Mouse (Mus musculus): ENCODE measurements around the gene Rpl22. TPM values are rescaled to one million over a fixed set of nuclear protein-coding genes. Genes with fewer than 3 reads are reported as not detected.

Rpl22 gene
- polyA plus RNA-seq, 1 experiment from 2014 or later, result 276 TPM

DNA sequence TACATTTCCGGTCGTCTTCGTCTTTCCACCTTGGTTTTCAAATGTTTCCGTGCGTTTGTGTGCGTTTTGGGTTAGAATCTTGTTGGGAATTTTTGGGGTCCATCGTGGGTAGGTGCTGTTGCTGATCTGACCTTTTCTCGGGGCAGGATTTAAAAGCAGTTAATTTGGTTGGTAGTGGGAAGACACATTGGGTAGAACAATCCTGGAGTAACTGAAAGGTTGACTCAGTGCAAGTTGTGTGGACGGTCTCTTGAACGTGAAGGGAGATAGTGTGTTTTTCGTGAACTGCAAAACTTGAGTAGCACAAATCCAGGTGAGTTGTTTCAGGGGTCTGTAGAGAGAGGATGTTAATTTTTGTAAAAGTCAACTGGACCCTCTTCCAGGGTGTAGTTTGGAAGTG lies 1.0 kb downstream of the Rpl22 start:
- peaks cover 44% of the 10 kb centered on the region for H3K36me3 ChIP-seq
- H3K4me3 ChIP-seq, result peak overlapping the region; percentile 99
- H3K27me3 ChIP-seq (ENCODE audit: insufficient read depth, poor library complexity, severe bottlenecking), result peaks cover 4% of the 10 kb centered on the region; the same call in 1 of the 2 replicates
- no peak for DNase-seq (ENCODE audit: low spot score)
- no peaks in the 10 kb centered on the region for H3K9me3 ChIP-seq
- WGBS, result 3% methylated on average over 11 of the region's 11 CpGs
- H3K27ac ChIP-seq, result peak overlapping the region; percentile 97
- peaks cover 26% of the 10 kb centered on the region for H3K4me1 ChIP-seq (replicated peaks)

DNA sequence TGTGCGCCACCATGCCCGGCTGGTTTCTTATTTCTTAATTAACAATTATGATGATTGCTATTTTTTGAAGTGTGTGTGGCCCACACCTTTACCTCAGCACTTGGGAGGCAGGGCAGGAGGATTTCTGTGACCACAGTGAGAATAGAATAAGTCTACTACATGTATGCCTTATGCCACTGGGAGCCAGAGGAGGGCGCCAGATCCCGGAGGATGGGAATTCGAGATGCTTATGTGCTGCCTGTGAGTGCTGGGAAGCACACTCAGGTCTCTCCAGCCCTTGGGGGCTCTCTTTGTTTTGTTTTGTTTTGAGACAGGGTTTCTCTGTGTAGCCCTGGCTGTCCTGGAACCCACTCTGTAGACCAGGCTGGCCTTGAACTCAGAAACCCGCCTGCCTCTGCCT lies 3.1 kb downstream of the Rpl22 start:
- Histone ChIP-seq H3K27me3 (ENCODE audit: insufficient read depth, poor library complexity, severe bottlenecking) (no peaks in the 10 kb centered on the region), H3K4me1 (replicated peaks) (peaks cover 19% of the 10 kb centered on the region), H3K27ac (no peak overlapping the region), H3K9me3 (no peaks in the 10 kb centered on the region), H3K36me3 (peaks cover 65% of the 10 kb centered on the region), H3K4me3 (no peak overlapping the region)
- DNase-seq (ENCODE audit: low spot score), result no peak
- WGBS, result 78% methylated on average over 6 of the region's 6 CpGs

DNA sequence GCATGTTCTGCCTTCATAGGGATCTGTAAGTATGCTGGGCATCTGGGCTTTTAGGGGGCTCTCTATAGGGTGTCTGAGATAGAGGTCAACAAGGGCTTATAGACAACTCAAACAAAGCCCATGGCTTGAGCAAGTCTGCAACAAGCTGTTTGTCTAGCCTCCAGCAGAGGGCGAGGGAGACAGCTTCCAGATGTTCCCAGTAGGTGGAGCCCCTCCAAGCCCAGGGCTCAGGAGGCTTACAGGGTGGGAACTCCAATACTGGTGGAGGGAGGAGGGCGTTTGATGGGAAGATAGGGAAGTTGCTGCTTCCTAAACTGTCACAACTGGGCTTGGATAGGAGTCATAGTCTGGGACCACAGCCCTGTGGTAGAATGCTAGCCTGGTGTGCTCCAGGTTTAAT lies 7.4 kb downstream of the Rpl22 start:
- Histone ChIP-seq H3K9me3 (no peaks in the 10 kb centered on the region), H3K4me1 (replicated peaks) (peaks cover 3% of the 10 kb centered on the region), H3K36me3 (peaks cover 83% of the 10 kb centered on the region), H3K4me3 (no peak overlapping the region), H3K27ac (no peak overlapping the region), H3K27me3 (ENCODE audit: insufficient read depth, poor library complexity, severe bottlenecking) (peaks cover 22% of the 10 kb centered on the region)
- DNase-seq (ENCODE audit: low spot score), result peak; percentile 76
- WGBS, result 53% methylated on average over 2 of the region's 2 CpGs

DNA sequence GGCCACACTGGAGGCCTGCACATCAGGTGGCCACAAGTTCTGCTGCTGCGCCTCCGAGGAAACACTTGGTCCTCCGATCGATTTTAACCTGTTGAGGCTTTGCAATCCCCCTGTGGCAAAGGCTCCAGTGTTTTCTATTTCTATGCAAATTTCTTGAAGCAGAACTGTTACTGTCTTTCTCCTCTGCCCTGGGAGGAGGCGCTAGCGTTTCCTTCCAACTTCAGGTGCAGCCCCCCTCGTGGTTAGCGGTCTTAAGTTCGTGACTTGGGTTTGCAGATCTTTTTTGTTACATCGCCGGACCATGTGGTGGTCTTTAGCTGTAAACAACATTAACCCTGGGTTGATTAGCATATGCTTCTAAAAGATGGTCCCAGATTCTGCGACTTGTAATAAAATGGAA lies 8.0 kb downstream of the Rpl22 start:
- Histone ChIP-seq H3K4me3 (no peak overlapping the region), H3K4me1 (replicated peaks) (peaks cover 6% of the 10 kb centered on the region), H3K36me3 (peaks cover 76% of the 10 kb centered on the region), H3K27me3 (ENCODE audit: insufficient read depth, poor library complexity, severe bottlenecking) (peaks cover 28% of the 10 kb centered on the region), H3K9me3 (no peaks in the 10 kb centered on the region), H3K27ac (no peak overlapping the region)
- no peak for DNase-seq (ENCODE audit: low spot score)
- 95% methylated on average over 12 of the region's 12 CpGs for WGBS

DNA sequence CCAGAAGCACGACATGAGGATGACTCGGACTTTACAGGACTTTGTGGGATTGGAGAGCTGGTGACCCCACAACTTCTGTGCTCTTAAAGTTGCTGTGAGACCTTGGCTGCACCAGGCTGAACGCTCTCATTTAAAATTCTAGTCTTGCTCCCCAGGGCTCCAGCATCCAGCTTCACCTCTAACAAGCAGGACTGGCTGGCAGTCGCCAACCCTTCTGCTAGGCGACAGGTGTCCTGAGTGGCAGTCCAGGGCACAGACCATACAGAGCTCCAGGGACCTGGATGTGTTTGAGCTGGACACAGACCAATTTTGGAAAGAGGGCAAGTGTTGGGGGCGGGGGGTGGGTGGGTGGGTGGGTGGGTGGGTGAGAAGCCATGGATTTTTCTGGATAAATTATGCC lies 12.2 kb downstream of the Rpl22 start:
- no peak overlapping the region for H3K27ac ChIP-seq
- H3K36me3 ChIP-seq, result peaks cover 35% of the 10 kb centered on the region
- H3K27me3 ChIP-seq (ENCODE audit: insufficient read depth, poor library complexity, severe bottlenecking), result peaks cover 69% of the 10 kb centered on the region
- no peak for DNase-seq (ENCODE audit: low spot score)
- H3K4me1 ChIP-seq (replicated peaks), result peaks cover 33% of the 10 kb centered on the region
- WGBS, result 26% methylated on average over 6 of the region's 6 CpGs
- H3K9me3 ChIP-seq, result no peaks in the 10 kb centered on the region
- 0 out of 2 replicates have a peak overlapping the region, but pooled peaks have one; percentile 68 for H3K4me3 ChIP-seq

DNA sequence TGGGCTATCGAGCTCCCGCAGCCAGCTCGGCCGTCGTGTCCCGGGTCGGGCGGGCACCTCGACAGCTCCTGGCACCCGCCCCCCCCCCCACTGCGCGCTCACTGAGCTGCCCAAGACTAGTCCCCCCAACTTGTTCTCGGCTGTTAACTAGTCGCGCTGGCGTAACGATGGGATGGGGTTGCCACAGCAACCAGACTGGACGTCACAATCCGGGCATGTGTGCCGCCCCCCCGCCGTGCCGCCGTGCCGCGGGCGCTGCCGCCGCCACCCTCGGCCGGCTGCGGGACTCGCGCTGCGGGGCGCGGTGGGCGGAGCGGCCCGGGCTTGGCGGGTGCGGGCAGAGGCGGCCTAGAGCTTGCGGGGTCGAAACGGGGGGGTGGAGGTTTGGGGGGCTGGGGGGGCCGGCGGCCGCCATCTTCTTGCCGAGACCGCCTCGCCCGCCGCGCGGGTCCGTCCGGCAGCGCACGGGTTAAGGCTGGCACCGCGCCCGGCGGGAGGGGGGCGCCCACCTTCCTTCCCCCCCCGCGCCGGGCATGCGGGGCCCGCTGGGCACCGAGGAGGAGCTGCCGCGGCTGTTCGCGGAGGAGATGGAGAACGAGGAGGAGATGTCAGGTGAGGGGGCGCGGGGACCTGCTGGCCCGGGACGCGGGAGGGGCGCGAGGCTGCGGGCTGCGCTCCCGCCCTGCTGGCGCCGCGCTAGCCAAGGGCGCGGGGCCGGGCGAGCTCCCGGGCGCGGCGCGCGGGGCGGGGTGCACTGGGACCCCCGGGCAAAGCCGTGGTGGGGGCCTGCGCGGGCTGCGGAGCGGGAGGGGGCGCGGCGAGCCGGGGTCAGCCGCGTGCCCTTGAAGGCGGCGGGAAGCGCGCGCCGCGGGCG lies 13.1 kb downstream of the Rpl22 start, which contains the start of gene Chd5:
Gene Chd5, plus strand, starts transcription at position 233 of the 874 bp plus-strand sequence.
- Histone ChIP-seq H3K4me3 (peak within 1 kb of the TSS; percentile 68), H3K9me3 (no peaks in the 10 kb centered on the region), H3K4me1 (replicated peaks) (peaks cover 39% of the 10 kb centered on the region), H3K36me3 (peaks cover 26% of the 10 kb centered on the region), H3K27ac (peak within 1 kb of the TSS; percentile 71), H3K27me3 (ENCODE audit: insufficient read depth, poor library complexity, severe bottlenecking) (peaks cover 78% of the 10 kb centered on the region)
- DNase-seq (ENCODE audit: low spot score), result no peak
- WGBS, result under 1% methylated on average over 110 of the region's 120 CpGs

DNA sequence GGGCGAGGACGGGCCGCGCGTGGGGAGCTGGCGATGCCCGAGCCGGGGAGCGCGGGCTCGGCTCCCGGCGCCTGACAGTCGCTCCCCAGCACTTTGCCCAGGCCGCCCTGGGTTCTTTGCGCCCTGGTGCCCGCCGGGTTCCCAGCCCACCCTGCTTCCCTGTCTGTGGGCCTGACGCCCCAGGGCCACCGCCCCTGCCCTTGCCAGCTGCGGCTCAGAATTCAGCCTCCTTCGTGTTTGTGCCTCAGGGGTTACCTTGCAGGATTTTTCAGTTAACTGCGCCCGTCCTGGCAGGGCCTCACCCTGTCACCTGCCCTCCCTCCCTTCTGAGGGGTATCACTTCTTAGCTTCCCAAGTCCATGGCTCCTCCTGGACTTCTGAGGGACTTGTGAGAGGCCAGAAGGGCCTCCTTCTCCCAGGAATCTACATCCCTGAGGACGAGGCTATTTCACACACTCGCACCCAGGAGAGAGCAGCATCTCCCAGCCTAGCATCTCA lies 13.8 kb downstream of the Rpl22 start:
- Histone ChIP-seq H3K4me1 (replicated peaks) (peaks cover 41% of the 10 kb centered on the region), H3K4me3 (peak overlapping the region; percentile 68), H3K27ac (peak overlapping the region; percentile 71), H3K27me3 (ENCODE audit: insufficient read depth, poor library complexity, severe bottlenecking) (peaks cover 85% of the 10 kb centered on the region), H3K9me3 (no peaks in the 10 kb centered on the region), H3K36me3 (peaks cover 19% of the 10 kb centered on the region)
- WGBS, result 1% methylated on average over 26 of the region's 26 CpGs
- no peak for DNase-seq (ENCODE audit: low spot score)

DNA sequence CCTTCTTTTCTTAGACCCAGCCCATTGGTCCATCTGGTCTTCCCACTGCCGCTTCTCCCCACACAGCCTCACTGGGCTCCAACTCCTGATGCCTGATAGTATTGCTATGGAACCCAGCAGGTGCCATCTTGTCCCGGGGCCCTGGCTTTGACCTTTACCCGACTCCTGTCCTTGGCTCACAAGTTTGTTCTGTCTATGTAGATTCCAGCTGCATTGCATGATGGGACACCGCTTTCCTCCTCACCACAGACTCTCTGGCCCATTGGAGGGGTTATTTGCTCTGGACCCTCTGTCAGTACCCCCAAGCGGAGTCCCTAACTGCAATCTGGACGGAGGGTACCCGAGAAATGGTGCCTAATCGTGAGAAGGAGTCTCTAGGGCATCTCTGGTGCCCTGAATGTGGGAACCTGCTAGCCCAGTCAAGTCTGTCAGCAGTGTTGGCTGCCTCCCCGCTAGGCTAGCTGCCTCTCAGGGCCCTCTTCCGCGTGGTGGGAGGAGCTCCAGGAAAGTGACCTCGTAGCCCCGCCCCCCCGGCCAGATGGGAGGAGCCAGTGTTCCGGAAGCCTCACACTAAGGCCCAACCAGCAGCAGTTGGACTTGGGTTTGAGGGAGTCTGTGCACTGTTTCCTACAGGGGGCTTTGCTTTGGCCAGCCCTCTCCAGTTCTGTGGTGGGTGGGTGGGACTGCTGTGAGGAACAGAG lies 15.2 kb downstream of the Rpl22 start:
- H3K36me3 ChIP-seq, result peaks cover 5% of the 10 kb centered on the region
- peak; percentile 51 for DNase-seq (ENCODE audit: low spot score)
- H3K27me3 ChIP-seq (ENCODE audit: insufficient read depth, poor library complexity, severe bottlenecking), result peaks cover 88% of the 10 kb centered on the region
- peaks cover 43% of the 10 kb centered on the region for H3K4me1 ChIP-seq (replicated peaks)
- H3K4me3 ChIP-seq, result no peak overlapping the region
- H3K9me3 ChIP-seq, result no peaks in the 10 kb centered on the region
- WGBS, result 32% methylated on average over 15 of the region's 15 CpGs
- no peak overlapping the region for H3K27ac ChIP-seq

DNA sequence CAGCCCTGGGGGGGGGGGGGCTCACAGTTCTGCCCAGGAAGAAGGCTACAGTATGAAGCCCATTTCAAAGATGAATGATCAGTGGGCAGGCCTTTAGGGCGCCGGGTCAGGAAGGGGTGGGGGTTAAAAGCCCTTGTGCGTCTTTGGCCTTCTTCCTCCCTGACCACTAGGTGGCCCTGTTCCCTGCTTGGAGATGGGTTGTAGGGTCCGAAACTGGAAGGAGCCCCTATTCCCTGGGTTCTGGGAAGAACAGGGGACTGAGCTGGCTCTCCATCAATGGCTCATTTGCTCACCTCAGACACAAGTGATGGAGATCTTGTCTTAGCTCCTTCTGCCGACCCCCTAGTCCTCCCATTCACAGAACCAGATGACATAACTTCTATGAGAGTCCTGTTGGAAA lies 17.8 kb downstream of the Rpl22 start:
- Histone ChIP-seq H3K27me3 (ENCODE audit: insufficient read depth, poor library complexity, severe bottlenecking) (peaks cover 73% of the 10 kb centered on the region), H3K4me3 (no peak overlapping the region), H3K9me3 (no peaks in the 10 kb centered on the region), H3K36me3 (no peaks in the 10 kb centered on the region), H3K27ac (no peak overlapping the region), H3K4me1 (replicated peaks) (peaks cover 40% of the 10 kb centered on the region)
- DNase-seq (ENCODE audit: low spot score), result peak; percentile 59
- 10% methylated on average over 5 of the region's 5 CpGs for WGBS

DNA sequence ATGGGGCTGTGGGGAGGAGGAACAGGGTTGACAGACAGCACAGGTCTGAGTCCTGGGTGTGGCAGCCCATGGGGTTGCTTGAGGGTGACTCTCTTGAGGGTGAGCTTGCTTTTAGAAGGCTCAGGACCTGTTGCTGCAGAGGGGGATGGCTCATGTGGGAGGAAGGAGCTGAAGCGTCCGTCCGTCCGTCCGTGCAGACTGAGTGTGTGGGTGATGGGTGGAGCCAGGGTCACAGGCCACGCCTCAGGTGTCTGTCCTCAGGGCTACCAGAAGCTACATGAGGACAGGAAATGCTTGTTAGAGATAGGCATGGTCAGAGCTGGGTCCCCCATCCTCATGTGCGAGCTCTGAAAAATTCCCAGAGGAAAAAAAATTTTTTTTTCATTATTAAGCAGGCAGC lies 19.1 kb downstream of the Rpl22 start:
- no peak for DNase-seq (ENCODE audit: low spot score)
- H3K4me3 ChIP-seq, result no peak overlapping the region
- peaks cover 36% of the 10 kb centered on the region for H3K4me1 ChIP-seq (replicated peaks)
- no peaks in the 10 kb centered on the region for H3K9me3 ChIP-seq
- H3K36me3 ChIP-seq, result no peaks in the 10 kb centered on the region
- H3K27me3 ChIP-seq (ENCODE audit: insufficient read depth, poor library complexity, severe bottlenecking), result peaks cover 73% of the 10 kb centered on the region
- WGBS, result 63% methylated on average over 7 of the region's 7 CpGs
- H3K27ac ChIP-seq, result no peak overlapping the region

DNA sequence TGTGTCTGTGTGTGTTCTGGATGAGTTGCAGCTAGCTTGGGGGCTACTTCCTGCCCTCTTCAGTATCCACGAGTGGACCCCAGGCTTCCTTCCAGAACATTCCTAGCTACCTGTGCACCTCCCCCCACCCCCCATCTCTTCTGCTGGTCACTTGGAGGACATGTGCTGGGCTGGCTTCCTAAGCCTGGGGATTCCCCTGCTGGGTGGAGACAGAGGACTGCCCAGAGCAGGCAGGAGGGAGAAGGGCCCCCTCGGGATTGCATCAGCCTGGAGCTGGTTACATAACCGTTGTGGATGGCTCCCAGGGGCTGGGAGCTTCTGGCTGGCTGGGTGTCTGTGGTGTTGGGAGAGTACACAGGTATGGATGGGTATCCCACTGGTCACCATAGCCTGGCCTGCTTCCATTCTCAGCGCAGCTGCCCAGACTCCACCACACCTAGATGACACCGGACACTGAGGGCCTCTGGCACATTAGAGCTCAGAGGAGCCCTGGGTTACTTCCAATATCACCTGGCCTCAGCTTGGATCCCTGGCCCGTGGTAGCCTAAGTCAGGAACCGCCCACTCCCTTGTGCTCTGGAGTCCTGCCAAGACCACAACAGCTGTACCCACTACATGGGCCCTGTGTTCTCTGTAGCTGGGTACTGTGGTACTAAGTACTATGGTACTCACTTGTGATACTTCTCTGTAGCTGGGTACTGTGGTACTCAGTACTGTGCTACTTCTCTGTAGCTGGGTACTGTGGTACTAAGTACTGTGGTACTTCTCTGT lies 19.8 kb downstream of the Rpl22 start:
- H3K4me3 ChIP-seq, result no peak overlapping the region
- 66% methylated on average over 7 of the region's 7 CpGs for WGBS
- peaks cover 37% of the 10 kb centered on the region for H3K4me1 ChIP-seq (replicated peaks)
- H3K27ac ChIP-seq, result no peak overlapping the region
- H3K36me3 ChIP-seq, result no peaks in the 10 kb centered on the region
- peaks cover 73% of the 10 kb centered on the region for H3K27me3 ChIP-seq (ENCODE audit: insufficient read depth, poor library complexity, severe bottlenecking)
- no peak for DNase-seq (ENCODE audit: low spot score)
- no peaks in the 10 kb centered on the region for H3K9me3 ChIP-seq

DNA sequence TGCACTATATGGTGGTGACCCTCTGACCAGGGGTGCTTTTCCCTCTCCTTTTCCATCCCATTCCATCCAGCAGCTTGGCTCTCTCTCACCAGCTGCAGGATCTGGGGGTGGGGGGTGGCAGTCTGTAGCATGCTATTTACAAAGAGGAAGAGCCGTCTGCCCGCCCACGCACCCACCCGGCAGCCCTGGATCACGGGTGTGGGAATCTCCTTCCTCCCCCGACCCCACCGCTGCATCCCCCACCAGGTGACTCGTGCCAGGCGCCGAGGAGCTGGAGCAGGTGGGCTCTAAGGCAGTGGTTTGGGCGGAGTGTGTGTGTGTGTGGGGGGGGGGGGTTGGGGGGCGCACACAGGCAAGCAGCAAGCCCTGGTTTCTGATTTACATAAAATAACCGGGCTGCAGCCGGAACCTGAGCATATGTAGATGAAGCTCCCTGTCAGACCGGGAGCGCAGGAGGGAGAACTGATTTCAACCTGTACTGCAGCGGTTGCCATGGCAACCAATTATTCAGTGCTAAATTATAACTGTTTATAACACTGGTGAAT lies 24.4 kb downstream of the Rpl22 start:
- DNase-seq (ENCODE audit: low spot score), result no peak
- 12% methylated on average over 17 of the region's 17 CpGs for WGBS
- no peak overlapping the region for H3K27ac ChIP-seq
- H3K4me3 ChIP-seq, result no peak overlapping the region
- H3K4me1 ChIP-seq (replicated peaks), result peaks cover 32% of the 10 kb centered on the region
- no peaks in the 10 kb centered on the region for H3K36me3 ChIP-seq
- peaks cover 70% of the 10 kb centered on the region for H3K27me3 ChIP-seq (ENCODE audit: insufficient read depth, poor library complexity, severe bottlenecking)
- no peaks in the 10 kb centered on the region for H3K9me3 ChIP-seq
